Mouse (Mus musculus): ENCODE data around the gene Myadm.

Gene Myadm

DNA sequence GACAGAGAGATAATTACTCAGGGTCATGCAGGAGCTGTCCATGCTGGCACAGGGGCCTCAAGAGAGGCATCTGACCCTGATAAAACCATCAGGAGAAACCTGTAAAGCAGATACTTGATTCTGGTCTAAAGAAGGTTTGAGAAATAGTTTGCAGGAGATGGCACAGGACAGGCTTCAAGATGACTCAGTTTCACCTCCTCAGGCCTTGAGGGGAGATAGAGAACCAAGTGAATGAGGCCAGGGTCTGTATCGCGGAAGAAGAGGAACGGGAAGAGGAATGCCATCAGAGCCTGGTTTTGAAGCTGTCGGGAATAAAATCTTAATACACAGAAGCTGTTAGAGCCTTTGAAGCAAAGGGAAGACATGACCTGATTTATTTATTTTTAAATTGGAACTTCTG is 28.8 kb downstream of the Myadm start:
- DNase-seq (ENCODE audit: low spot score in 2 of 2) = no peak

DNA sequence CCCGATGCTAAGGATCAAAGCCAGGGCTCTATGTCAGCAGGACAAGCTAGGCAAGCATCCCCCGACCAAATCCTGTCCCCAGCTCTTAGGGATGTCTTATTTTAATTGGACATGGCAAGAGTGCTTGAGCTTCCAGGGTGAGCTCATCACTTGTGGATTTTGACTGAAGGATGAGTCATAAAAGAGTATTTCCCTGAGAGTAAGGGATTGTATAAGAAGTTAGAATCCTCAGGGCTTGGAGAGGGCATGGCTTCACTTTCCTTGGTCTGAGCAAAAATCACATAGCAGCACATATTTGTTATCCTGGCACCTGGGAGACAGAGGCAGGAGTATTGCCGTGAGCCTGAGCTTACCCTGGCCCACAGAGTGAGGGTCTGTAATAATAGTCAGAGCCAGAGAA is 32.0 kb downstream of the Myadm start:
- no peak for DNase-seq (ENCODE audit: low spot score in 2 of 2)

DNA sequence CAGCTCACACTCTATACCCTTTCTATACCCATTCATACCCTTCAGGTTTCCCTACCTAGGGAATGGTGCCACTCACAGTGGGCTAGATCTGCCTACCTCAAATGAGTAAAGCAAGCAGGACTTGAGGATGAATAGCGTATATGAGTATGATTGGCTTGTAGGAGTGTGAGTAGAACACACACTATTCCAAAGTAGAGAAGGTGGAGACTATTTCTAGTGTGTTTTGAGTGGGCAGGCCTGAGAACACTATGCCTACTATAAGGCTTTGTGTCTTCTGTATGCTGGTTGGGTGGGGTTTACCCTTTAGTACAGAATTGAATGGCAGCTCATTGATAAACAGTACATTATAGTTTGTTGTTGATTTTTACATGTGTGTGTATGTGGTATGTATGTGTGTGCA is 34.9 kb downstream of the Myadm start:
- DNase-seq (ENCODE audit: low spot score in 2 of 2) = no peak

DNA sequence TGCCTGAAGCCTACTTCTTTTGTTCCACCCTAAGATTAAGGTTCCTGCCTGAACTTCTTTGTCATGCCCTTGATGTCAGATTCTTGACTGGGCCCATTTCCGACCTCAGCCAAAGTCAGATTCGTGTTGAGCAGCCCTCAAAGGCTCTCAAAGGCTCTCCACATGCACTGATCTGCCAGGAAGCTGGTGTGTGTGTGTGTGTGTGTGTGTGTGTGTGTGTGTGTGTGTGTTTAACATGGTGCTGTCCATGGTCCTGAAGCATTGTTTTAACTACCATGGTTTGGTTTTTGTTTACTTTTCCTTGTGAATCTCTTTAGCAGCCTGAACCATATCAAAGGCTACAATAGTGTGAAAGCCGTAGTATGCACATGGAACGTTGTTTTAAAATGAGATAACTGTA is 39.1 kb downstream of the Myadm start:
- no peak for DNase-seq (ENCODE audit: low spot score in 2 of 2)

DNA sequence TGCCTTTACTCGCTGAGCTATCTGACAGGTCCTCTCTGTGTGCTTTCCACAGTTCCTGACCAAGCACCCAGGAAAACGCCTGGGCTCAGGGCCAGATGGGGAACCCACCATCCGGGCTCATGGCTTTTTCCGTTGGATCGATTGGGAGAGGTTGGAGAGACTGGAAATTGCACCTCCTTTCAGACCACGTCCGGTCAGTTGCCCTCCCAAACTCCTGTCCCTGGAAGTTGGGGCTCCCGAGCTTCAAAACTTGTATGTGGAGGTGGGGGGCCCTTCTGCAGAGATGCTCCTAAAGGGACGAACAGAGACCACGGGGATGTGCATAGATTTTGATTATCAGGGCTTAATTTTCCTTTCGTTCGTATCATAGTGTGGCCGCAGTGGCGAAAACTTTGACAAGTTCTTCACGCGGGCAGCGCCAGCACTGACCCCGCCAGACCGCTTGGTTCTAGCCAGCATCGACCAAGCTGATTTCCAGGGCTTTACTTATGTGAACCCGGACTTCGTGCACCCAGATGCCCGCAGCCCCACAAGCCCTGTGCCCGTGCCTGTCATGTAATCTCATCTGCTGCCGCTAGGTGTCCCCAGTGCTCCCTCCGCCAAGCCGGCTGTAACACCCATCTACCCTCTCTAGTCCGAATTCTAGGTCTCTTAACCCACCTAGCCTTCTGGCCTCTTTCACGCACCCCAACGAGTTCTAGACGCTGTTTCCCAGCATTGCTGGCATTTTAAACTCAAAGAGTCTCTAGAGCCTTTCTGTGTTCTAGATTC is 41.1 kb downstream of the Myadm start:
- DNase-seq (ENCODE audit: low spot score in 2 of 2) = peak; percentile 48 to 58

DNA sequence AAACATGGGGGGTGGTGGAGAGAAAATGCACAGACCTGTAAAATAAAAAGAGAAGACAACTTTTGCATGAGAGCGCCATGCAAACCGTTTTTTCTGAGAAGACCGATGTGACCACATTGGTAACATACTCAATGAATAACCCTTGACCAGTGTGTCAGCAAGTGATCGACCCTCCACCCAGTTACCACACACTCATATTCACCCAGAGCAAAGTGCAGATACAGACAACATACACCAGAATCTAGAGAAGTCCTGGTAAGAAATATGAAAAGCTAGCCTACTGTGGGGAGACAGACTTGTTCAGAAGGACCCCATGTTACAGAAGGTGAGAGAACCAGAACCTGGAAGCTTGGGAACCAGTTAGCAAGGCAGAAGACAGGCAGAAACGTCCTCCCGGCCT is 42.3 kb downstream of the Myadm start:
- DNase-seq (ENCODE audit: low spot score in 2 of 2) = no peak

DNA sequence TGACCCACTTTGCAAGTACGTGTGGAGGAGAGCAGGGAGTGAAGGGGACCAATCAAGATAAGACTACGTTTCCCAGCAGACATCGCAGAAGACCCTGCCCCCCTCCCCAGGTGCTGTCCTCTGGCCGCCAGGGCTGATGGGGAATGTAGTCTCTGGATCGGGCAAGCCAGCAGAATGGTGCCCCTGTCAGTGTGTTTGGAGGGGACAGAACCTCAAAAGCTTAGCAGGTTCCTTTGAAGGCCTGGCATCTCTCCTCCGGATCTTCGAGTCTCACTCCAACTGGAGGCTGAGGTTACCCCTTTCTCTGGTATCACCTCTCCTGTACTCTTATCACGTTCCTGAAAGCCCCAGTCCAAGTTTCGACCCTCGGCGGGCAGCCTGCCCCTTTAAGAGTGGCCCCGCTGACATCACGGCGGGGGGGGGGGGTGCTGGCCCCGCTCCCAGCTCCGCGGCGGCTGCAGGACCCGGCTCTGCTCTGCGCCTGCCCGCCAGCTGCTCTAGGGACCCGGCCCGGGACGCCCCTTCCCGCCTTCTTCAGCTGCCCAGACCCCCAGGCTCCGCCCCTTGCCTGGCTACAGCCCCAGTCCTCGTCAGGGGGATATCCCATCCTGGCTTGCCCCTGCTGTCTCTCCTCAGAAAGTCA is 42.8 kb downstream of the Myadm start:
- peak in 1 of 2 experiments; percentile 13 for DNase-seq (ENCODE audit: low spot score in 2 of 2)

DNA sequence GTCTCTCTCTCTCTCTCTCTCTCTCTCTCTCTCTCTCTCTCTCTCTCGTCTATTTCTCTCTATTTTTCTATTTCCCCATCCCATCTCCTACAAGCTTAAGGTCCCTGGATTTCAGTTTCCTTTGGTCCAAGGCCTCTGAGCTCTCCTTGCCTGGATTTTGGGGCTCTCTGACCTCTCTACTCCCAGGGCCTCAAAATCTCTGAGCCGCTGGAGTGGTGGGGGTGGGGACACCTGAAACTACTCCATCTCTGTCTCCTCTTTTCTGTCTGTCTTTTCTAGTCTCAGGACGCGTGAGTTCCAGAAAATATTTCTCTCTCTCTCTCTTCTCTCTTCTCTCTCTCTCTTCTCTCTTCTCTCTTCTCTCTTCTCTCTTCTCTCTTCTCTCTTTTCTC is 43.3 kb downstream of the Myadm start:
- no peak for DNase-seq (ENCODE audit: low spot score in 2 of 2)

DNA sequence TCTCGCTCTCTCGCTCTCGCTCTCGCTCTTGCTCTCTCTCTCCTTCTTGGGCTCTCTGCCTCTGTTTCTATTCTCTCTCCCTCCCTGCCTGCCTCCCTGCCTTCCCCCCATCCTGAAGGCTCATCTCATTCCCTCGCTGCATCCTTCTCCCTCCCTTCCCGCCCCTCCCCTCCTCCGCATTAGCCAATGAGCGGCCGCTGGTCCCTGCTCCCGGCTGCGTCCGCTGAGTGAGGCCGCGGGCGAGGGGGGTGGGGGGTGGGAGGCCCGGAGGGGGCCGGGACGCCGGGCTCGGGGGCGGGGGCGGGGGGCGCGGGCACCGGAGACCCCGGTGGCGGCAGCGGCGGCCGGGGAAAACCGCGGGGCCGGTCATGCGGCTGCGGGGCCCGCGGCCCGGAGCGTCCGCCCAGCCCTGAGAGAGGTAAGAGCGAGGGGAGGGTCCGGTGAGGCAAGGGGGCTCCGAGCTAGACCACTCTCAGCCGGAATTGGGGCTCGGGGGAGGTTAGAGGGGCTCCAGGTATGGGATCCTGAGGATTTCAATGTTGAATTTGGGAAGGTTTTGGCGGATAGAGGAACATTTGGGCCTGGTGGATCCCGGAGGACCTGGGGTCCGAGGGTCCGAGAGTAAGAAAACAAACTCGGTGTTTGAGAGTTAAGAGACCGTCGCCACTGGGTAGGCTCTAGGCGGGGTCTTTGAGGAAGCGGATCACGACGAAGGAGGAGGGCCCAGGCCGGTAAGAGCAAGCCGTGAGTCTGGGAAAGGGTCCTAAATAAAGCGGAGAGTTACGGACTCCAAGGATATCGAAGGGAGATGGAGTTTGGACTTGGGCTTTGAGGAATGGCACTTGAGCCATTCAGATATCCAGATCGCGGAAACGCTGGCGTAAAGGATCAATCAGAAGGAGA is 44.0 kb downstream of the Myadm start, which contains the start of gene Cacng7:
Gene Cacng7 (plus strand): TSS at position 337 of the 903 bp plus-strand sequence.
- no peak for DNase-seq (ENCODE audit: low spot score in 2 of 2)

DNA sequence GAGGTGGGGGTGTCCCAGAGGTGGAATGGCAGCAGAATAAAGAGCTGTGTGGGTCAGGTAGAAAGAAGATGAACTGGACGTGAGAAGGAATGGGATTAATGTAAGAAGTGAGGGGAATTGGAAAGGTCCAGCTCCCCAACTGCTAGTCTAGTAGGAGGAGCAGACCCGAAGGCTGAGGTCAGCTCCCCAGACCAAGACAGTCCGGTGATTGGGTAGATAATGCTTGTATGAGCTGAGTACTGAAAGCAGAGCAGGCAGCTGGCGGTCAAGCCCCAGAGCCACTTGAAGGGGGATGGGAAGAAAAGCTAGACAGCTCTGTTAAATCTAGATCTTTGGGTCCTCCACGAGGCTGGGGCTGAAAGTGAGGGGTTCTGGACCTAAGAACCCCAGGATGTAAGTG is 44.7 kb downstream of the Myadm start:
- DNase-seq (ENCODE audit: low spot score in 2 of 2) = no peak

DNA sequence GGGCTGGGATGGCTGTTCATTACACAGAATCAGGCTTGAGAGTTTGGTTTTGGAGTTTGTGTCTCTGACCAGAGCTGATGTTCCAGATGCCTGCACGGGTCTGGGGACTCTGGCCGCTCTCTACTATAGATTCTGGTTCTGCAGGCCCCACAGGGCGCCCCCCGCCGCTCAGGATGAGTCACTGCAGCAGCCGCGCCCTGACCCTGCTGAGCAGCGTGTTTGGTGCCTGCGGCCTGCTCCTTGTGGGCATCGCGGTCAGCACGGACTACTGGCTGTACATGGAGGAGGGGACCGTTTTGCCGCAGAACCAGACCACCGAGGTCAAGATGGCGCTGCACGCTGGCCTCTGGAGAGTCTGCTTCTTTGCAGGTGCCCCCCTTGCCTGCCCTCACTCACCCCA is 47.5 kb downstream of the Myadm start:
- no peak for DNase-seq (ENCODE audit: low spot score in 2 of 2)

DNA sequence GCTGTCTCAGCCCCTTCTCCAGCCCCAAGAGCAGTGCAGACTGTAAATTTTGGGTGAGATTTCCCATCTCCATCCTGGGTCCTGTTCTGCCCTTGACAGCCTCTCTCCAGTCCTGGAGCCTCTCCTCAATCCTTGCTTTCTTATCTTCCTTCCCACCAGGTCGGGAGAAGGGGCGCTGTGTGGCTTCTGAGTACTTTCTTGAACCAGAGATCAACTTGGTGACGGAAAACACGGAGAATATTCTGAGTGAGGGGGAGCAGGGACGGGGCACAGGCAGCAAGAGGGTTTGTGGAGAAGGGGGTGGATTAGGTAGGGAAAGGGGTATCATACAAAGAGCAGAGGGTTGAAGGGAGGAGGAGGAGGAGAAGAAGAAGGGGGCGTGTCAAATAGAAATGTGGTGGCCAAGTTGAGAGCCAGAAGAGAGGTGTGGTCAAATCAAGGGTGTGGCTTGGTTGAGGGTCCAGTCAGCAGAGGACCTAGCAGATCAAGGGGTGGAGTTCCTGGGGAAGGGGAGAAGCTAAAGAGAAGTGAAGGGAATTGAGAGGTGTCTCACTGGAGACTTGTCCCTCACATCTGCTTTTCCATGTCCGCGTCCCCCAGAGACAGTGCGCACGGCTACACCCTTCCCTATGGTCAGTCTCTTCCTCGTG is 49.5 kb downstream of the Myadm start:
- no peak for DNase-seq (ENCODE audit: low spot score in 2 of 2)

DNA sequence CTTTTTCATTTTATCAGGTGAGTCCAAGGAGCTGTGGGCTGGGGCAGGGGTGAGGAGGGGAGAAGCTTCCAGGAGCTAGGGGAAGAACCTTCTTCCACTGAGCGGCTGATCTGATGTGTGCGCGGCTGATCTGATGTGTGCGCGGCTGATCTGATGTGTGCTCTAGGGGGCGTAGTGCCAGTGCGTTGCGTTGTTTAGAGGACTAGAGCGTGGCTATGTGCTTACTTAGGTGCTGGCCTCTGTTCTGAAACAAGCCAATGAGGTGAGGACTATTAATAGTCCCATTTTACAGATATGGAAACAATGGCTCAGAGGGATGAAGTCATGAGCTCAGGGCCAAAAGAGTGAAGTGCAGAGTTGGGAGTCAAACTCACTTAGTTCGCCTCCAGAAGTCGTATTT is 50.1 kb downstream of the Myadm start:
- DNase-seq (ENCODE audit: low spot score in 2 of 2) = no peak

DNA sequence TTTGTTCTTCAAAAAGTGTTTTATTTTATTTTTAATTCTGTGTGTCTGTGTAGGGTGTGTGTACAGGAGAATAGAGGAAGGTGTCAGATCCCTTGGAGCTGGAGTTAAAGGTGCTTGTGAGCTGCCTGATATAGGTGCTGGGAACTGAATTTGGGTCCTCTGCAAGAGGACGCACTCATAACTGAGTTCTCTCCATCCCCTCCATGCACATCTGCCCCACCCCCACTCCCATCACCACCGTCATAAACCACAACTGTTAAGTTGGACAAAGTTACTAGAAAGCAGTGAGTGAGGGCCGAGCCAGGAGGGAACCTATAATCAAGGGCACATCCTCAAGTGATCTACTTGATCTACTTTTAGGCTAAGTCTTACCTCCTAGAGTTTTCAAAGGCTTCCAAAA is 55.0 kb downstream of the Myadm start:
- no peak for DNase-seq (ENCODE audit: low spot score in 2 of 2)

DNA sequence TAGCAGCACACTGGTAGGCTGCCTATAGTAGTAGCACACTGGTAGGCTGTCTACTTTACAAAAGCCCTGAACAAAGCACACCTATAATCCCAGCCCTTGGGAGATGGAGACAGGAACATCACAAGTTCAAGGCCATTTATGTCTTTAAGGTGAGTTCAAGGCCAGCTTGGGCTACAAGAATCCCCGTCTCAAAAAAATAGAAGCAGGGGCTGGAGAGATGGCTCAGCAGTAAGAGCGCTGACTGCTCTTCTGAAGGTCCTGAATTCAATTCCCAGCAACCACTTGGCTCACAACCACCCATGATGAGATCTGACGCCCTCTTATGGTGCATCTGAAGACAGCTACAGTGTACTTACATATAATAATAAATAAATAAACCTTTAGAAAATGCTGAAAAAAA is 56.4 kb downstream of the Myadm start:
- no peak for DNase-seq (ENCODE audit: low spot score in 2 of 2)

DNA sequence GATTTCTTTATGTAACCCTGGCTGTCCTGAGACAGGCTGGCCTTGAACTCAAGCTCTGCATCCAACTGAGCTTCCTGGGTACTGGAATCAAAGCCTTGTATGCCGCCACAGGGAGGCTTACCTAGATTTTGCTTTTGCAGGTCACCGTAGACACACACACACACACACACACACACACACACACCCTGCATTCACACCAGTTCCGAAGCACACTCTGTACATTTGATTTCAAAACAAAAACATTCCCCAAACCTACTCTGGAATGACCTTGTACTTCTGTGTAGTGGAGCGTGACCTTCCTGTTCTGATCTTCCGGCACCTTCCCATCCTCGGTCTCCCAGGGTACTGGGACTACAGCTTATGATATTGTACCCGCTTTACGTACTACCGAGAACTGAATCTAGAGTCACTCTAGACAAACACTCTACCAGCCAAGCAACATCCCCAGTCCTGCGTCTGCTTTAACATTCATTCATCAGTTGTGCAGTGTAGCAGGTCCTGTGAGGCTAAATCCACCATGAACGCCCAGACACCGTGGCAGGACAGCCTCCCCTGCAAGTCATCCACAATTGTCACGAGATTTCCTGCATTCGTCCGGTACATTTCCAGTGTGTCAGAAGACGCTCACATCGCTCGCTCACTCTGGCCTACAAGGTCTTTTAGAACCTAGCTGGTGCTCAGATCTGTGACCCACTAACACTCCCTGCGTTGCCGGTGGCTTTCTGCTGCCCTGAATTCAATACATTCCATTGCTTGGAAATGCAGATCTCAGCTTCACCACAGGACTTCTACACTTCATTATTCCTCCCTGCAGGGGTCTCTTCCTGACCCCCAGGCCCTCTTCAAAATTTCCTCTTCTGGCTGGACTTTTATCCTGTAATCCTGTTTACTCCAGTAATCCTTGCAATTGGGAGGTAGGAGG is 58.7 kb downstream of the Myadm start:
- DNase-seq (ENCODE audit: low spot score in 2 of 2) = no peak

DNA sequence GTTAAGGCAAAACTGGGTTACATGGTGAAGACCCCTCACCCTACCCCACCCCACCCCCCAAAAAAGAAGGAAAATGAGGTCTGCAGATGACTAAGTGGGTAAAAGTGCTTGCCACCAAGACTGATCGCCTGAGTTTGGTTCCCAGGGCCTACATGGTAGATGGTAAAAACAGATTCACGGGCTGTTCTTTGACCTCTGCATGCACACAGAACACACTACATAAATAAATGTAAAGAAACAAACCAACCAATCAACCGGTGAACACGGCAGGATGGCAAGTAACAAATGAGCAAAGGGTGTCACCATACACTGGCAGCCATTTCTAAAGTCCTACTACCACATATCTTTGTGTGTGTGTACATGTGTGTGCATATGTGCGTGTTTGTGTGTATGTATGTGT is 59.4 kb downstream of the Myadm start:
- no peak for DNase-seq (ENCODE audit: low spot score in 2 of 2)

DNA sequence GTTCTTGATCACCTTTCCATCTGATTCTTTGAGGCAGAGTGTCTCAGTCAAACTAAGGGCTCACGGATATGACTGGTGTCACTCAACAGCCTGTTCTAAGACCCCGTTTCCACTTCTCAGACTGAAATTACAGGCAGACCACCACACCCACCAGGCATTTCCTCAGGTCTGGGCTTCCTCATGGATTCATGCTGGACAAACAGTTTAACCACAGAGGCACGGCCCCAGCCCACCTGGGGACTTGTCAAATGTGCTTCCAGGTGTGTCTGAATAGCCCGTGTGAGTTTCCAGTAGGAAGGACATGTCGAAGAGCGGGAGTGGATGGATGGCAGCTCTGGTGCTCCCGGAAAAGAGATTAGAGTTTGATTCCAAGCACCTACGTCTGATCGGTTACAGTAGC is 60.9 kb downstream of the Myadm start:
- DNase-seq (ENCODE audit: low spot score in 2 of 2) = no peak
